Mouse (Mus musculus) erythroblast, adult 5-6 weeks (primary cell): ENCODE data around the gene Slc25a53. TPM values are rescaled to one million over a fixed set of nuclear protein-coding genes. Genes with fewer than 3 reads are reported as not detected.
"Not testable (repeated sequence)": the region's sequence is repeated elsewhere in the genome, so short reads cannot be mapped to it uniquely, and the experiment has no call there.

ENCODE experiments used
- ATAC-seq: replicated peaks from 2 replicates; pipeline ENCODE4 v1.8.0; 2016; ENCODE audit warnings: moderate number of reproducible peaks, mild to moderate bottlenecking, moderate TSS enrichment, inconsistent platforms; ENCODE audit not compliant: poor library complexity, low FRiP score, severe bottlenecking
- total RNA-seq, 2 experiments: library from RNA; stranded (forward) in 1 of 2; stranded (reverse) in 1 of 2; fragments of 150-400 nt in 1 of 2; fragments of 200-764, 138-1000 nt in 1 of 2; gene quantifications; 2 replicates each; pipeline versions ENCODE4 v1.2.3 to v1.2.4; 2015 to 2017; ENCODE audit warnings: low replicate concordance in 2 of 2

Slc25a53 gene
- total RNA-seq, 2 experiments from 2014 or later: 1.8 to 3.8 TPM

DNA sequence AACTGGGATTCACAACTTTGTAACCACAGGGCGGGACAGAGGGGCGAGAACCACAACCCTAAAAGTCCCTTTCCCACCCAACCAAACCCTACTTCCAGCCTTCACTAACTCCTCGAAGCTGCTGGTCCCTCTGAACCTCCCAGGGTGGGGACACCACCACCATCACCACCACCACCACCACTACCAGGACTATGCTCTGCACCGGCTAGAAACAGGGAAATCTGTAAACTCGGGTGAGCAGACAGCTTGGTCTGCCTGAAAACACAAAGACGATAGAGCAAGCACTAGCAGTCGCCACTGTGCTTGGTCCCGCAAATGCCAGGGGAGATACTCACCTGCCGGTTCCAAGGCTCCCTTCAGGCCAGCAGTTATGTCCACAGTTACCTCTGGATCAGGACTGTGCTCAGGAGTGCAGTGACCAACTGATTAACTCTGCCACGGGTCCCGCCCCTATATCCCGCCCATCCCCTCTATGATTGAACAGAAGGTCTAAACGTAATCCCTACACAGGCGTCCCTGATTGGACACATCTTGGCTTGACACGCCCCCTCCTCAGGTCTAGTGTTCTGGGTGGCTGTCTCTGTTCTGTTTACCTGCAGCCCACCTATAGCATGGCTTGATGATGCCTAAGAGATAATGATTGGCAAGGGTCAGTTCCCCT lies 61.5 kb downstream of the Slc25a53 start, which contains the start of the genes Tmsb15l and Tmsb15b1:
TSS of gene Tmsb15l (minus strand) at position 446 of the 661 bp plus-strand sequence.
TSS of gene Tmsb15b1 (minus strand) at position 451 of the 661 bp plus-strand sequence.
- ATAC-seq: no peak

DNA sequence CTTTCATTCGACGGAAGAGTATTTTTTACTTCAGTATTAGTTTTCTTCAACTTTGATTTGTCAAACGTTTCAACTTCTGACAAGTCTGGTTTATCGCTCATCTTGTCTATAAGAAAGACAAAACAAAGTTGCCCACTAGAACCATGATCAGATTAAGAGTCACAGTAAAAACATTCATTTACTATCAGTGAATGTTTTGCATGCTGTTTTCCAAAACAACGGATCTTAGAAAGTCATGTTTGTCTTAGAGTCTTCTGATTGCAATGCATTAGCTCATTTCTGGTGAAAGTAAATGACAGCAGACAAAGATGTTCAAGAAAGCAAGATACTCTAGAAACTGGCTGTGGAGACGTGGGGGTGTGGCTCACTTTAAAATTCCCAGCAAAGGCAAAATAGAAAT lies 62.7 kb downstream of the Slc25a53 start, which contains the start of gene Tmsb15b2:
TSS of gene Tmsb15b2 (minus strand) at position 101 of the 400 bp plus-strand sequence.
- ATAC-seq: not testable (repeated sequence)

- no peak for ATAC-seq
These were observed 78.4 kb downstream of the Slc25a53 start for GRCm38 (mm10) chrX:136959688-136960087.

- ATAC-seq: not testable (repeated sequence)
These were observed 79.8 kb downstream of the Slc25a53 start for GRCm38 (mm10) chrX:136958300-136958699.

- ATAC-seq: not testable (repeated sequence)
These were observed 80.4 kb downstream of the Slc25a53 start for GRCm38 (mm10) chrX:136957583-136958279.

- ATAC-seq: no peak
These were observed 100.1 kb downstream of the Slc25a53 start for GRCm38 (mm10) chrX:136937985-136938384.

Other genes with a start within 250 kb of the Slc25a53 start
- 0.42 TPM in 1 of 2 replicates, not detected in the other for gene Plp1, start 215.6 kb downstream of the Slc25a53 start, total RNA-seq (2015; ENCODE audit: low replicate concordance)
- 0.28 TPM in 1 of 2 replicates, not detected in the other for gene Plp1, start 215.6 kb downstream of the Slc25a53 start, total RNA-seq (2017; ENCODE audit: low replicate concordance)
- not detected in 2 replicates for gene Rab9b, start 169.5 kb downstream of the Slc25a53 start, total RNA-seq (2015; ENCODE audit: low replicate concordance)
- gene Rab9b, start 169.5 kb downstream of the Slc25a53 start, total RNA-seq (2017; ENCODE audit: low replicate concordance): not detected in 2 replicates
- gene H2bfm, start 111.0 kb downstream of the Slc25a53 start, total RNA-seq (2015; ENCODE audit: low replicate concordance): not detected in 2 replicates
- gene H2bfm, start 111.0 kb downstream of the Slc25a53 start, total RNA-seq (2017; ENCODE audit: low replicate concordance): not detected in 2 replicates
- not detected in 2 replicates for gene Tmsb15b2, start 62.8 kb downstream of the Slc25a53 start, total RNA-seq (2015; ENCODE audit: low replicate concordance)
- not detected in 2 replicates for gene Tmsb15b2, start 62.8 kb downstream of the Slc25a53 start, total RNA-seq (2017; ENCODE audit: low replicate concordance)
- not detected in 2 replicates for gene Tmsb15l, start 61.4 kb downstream of the Slc25a53 start, total RNA-seq (2015; ENCODE audit: low replicate concordance)
- 3.8 TPM in 1 of 2 replicates, not detected in the other for gene Tmsb15l, start 61.4 kb downstream of the Slc25a53 start, total RNA-seq (2017; ENCODE audit: low replicate concordance)
- not detected in 2 replicates for gene Tmsb15b1, start 61.4 kb downstream of the Slc25a53 start, total RNA-seq (2015; ENCODE audit: low replicate concordance)
- 1.7 TPM in 1 of 2 replicates, not detected in the other for gene Tmsb15b1, start 61.4 kb downstream of the Slc25a53 start, total RNA-seq (2017; ENCODE audit: low replicate concordance)
- 0.77 TPM in 1 of 2 replicates, not detected in the other for gene Zcchc18, start 45.1 kb downstream of the Slc25a53 start, total RNA-seq (2015; ENCODE audit: low replicate concordance)
- gene Zcchc18, start 45.1 kb downstream of the Slc25a53 start, total RNA-seq (2017; ENCODE audit: low replicate concordance): 0.28 TPM in 1 of 2 replicates, not detected in the other
- gene Fam199x, start 11.3 kb upstream of the Slc25a53 start, total RNA-seq (2015; ENCODE audit: low replicate concordance): 0.58 and 1.0 TPM in 2 replicates
- 2.0 and 2.2 TPM in 2 replicates for gene Fam199x, start 11.3 kb upstream of the Slc25a53 start, total RNA-seq (2017; ENCODE audit: low replicate concordance)
- not detected in 2 replicates for gene Esx1, start 83.8 kb upstream of the Slc25a53 start, total RNA-seq (2015; ENCODE audit: low replicate concordance)
- gene Esx1, start 83.8 kb upstream of the Slc25a53 start, total RNA-seq (2017; ENCODE audit: low replicate concordance): not detected in 2 replicates